Mouse (Mus musculus): ENCODE data around the gene Isg15. TPM values are rescaled to one million over a fixed set of nuclear protein-coding genes. Genes with fewer than 3 reads are reported as not detected.

Isg15 gene
- 100 and 213 TPM in 2 replicates for polyA plus RNA-seq (2012; rRNA removed)

GRCm38 (mm10) chr4:156200623-156201475 lies at the start of gene Isg15:
TSS of gene Isg15 (minus strand) at chr4:156200818.

DNA sequence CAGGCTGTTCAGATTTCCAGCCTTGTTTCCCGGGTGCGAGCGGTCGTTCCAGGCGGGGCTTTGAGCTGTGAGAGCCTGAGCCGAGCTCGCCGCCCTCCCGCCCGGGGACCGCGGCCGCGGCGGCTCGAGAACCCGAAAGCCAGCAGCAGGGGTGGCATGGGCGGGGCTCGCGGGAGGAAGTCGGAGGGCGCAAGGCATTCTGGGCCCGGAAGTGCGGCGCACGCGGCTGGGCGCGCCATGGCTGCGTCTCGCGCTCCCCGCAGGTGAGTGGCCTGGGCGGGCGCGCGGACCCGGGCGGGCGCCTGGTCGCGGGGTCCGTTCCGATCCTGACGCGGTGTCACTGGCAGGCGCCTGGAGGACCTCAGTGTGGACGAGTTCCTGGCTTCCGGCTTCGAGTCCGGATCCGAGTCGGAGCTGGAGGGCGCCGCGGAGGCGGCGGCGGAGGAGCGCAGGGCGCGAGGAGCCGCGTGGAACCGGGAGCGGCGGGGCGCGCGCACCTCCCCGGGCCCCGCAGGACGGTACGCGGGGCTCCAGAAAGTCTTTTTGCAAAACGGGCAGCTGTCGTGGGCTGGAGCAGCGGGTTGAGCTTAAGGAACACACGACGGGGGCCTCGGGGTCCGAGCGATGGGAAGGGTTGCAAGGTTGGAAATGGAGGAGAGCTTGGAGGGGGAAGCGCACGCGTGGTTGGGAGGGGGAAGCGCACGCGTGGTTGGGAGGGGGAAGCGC lies 35.4 kb upstream of the Isg15 start, which contains the start of gene Noc2l:
Gene Noc2l (plus strand): TSS at position 203 of the 726 bp plus-strand sequence.

DNA sequence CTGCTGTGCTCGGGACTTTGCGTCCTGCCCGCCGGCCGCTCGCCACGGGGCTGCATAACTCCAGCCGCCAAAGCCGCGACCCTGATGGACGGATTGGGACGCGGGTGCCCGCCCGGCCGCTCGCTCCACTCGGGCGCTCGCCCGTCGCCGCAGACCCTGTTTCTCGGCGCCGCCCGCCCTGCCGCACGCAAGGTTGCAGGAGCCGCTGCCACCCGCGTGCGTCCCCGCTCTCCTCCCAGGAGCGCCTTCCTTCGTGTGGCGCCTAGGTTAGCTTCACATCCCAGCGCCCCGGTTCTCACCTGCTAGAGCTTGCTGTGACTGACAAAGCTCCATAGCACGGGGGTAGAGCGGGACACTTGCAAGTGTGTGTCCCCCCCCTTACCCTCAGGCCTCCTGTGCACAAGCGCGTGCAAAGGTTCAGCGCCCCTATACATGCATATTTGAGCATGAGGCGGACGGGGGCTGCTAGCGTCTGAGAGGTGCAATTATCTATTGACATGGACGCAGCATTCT lies 34.1 kb upstream of the Isg15 start, which contains the start of gene Plekhn1:
Gene Plekhn1 (minus strand): TSS at position 157 of the 513 bp plus-strand sequence.

DNA sequence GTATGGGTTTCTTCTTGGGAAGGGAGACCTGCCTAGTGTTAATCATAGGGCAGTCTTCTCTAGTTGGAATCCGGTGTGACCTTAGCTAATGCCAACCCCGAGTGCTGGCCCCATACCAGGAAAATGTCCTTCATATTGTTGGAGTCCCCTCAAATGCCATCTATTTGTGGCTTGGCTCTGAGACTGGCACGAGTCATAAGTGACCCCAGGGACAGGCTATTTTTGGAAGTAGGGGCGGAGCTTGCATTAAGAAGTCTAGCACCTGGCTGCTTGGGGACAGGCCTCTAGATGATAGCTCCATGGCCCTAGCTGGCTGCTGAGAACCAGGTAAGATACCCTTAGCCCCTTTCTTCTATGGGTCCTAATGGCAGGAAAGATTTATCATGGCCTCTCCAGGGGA lies 15.0 kb upstream of the Isg15 start, which contains the start of gene Perm1:
Gene Perm1 (plus strand): TSS at position 220 of the 400 bp plus-strand sequence.

GRCm38 (mm10) chr4:156203001-156203412 lies 2.4 kb upstream of the Isg15 start, which contains the start of gene AW011738:
TSS of gene AW011738 (plus strand) at chr4:156203304.

DNA sequence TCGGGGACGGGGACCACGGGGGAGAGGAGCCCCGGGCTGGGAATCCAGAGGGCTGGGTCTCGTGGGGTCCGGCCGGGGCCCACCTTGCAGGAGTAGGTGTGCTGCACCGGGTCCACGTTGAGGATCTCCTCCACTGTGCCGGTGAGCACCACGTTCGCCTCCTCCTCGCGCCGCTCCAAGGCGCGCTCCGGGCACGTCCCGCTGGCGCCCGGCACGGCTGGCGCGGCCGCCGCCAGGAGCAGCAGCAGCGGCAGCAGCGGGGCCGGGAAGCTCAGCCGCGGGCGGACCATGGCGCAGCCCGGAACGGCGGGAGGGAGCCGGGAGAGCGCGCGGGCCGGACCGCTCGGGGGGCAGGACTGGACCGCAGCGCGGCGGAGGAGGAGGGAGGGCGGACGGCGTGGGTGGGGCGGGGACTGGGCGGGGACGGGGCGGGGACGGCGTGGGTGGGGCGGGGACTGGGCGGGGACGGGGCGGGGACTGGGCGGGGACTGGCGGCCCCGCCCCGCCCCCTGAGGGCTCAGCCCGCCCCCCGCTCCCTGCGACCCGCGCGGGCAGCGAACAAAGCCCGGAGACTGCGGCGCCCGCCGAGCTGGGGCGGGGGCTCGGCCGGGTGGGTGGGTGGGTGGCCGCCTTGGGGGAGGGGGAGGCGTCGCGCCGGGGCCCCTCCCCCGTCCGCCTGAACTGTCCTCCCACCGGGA lies 3.3 kb downstream of the Isg15 start, which contains the start of gene Agrn:
Gene Agrn (minus strand): TSS at position 358 of the 698 bp plus-strand sequence.

Other genes starting within 250 kb of the Isg15 start
- 22.6 and 24.1 TPM in 2 replicates for gene C1qtnf12, start 238.5 kb downstream of the Isg15 start, polyA plus RNA-seq (2012; rRNA removed)
- gene B3galt6, start 208.2 kb downstream of the Isg15 start, polyA plus RNA-seq (2012; rRNA removed) = 2.4 TPM in 2 replicates
- 36.5 and 36.9 TPM in 2 replicates for gene Sdf4, start 207.9 kb downstream of the Isg15 start, polyA plus RNA-seq (2012; rRNA removed)
- 0.71 and 1.2 TPM in 2 replicates for gene Tnfrsf4, start 187.0 kb downstream of the Isg15 start, polyA plus RNA-seq (2012; rRNA removed)
- 0.54 and 0.59 TPM in 2 replicates for gene Tnfrsf18, start 174.7 kb downstream of the Isg15 start, polyA plus RNA-seq (2012; rRNA removed)
- gene Ttll10, start 141.4 kb downstream of the Isg15 start, polyA plus RNA-seq (2012; rRNA removed) = 0.67 and 0.83 TPM in 2 replicates
- gene 9430015G10Rik, start 90.8 kb downstream of the Isg15 start, polyA plus RNA-seq (2012; rRNA removed) = 9.1 and 9.9 TPM in 2 replicates
- 0.14 and 0.21 TPM in 2 replicates for gene Rnf223, start 70.3 kb downstream of the Isg15 start, polyA plus RNA-seq (2012; rRNA removed)
- 19.8 and 22.7 TPM in 2 replicates for gene Agrn, start 3.3 kb downstream of the Isg15 start, polyA plus RNA-seq (2012; rRNA removed)
- gene AW011738, start 2.5 kb upstream of the Isg15 start, polyA plus RNA-seq (2012; rRNA removed) = 2.5 and 3.4 TPM in 2 replicates
- 0.12 TPM in 2 replicates for gene Perm1, start 15.1 kb upstream of the Isg15 start, polyA plus RNA-seq (2012; rRNA removed)
- gene Plekhn1, start 34.0 kb upstream of the Isg15 start, polyA plus RNA-seq (2012; rRNA removed) = 7.3 and 8.4 TPM in 2 replicates
- gene Noc2l, start 35.2 kb upstream of the Isg15 start, polyA plus RNA-seq (2012; rRNA removed) = 38.7 and 42.0 TPM in 2 replicates
- gene Samd11, start 54.8 kb upstream of the Isg15 start, polyA plus RNA-seq (2012; rRNA removed) = 25.0 and 28.5 TPM in 2 replicates
- not detected in 2 replicates for gene Vmn2r-ps159, start 130.3 kb upstream of the Isg15 start, polyA plus RNA-seq (2012; rRNA removed)

Measured in liver, embryonic 18 days (tissue).